Mouse (Mus musculus): Measurements from ENCODE around the gene Mob3b. TPM values are rescaled to one million over a fixed set of nuclear protein-coding genes. Genes with fewer than 3 reads are reported as not detected.

Gene Mob3b
- polyA plus RNA-seq, 1 experiment, result 4.0 TPM

- no peak for TF ChIP-seq POLR2A (IDR thresholded peaks at IDR 0.05; ENCODE audit: extremely low read depth, insufficient read depth, low read length)
- TF ChIP-seq CTCF (IDR thresholded peaks at IDR 0.05; ENCODE audit: extremely low read depth, insufficient read depth, low read length), result no peak
- Histone ChIP-seq H3K27ac (ENCODE audit: insufficient read depth, low read length) (no peak overlapping the region), H3K4me3 (ENCODE audit: insufficient read depth, low read length) (no peak overlapping the region), H3K4me1 (ENCODE audit: control insufficient read depth, insufficient read depth, low read length) (no peaks in the 10 kb centered on the region)
Measured at GRCm38 (mm10) chr4:35120575-35120974, 36.7 kb downstream of the Mob3b start.

- no peak for TF ChIP-seq CTCF (IDR thresholded peaks at IDR 0.05; ENCODE audit: extremely low read depth, insufficient read depth, low read length)
- no peak for TF ChIP-seq POLR2A (IDR thresholded peaks at IDR 0.05; ENCODE audit: extremely low read depth, insufficient read depth, low read length)
Measured at GRCm38 (mm10) chr4:35120159-35120558, 37.1 kb downstream of the Mob3b start.

GRCm38 (mm10) chr4:35118851-35119250 is 38.4 kb downstream of the Mob3b start:
- no peak overlapping the region for H3K4me3 ChIP-seq (ENCODE audit: insufficient read depth, low read length)
- H3K4me1 ChIP-seq (ENCODE audit: control insufficient read depth, insufficient read depth, low read length), result no peaks in the 10 kb centered on the region
- TF ChIP-seq CTCF (IDR thresholded peaks at IDR 0.05; ENCODE audit: extremely low read depth, insufficient read depth, low read length), result no peak
- no peak for TF ChIP-seq POLR2A (IDR thresholded peaks at IDR 0.05; ENCODE audit: extremely low read depth, insufficient read depth, low read length)
- H3K27ac ChIP-seq (ENCODE audit: insufficient read depth, low read length), result no peak overlapping the region

More at GRCm38 (mm10) chr4:35120159-35120558, 37.1 kb downstream of the Mob3b start:
- Histone ChIP-seq H3K4me1 (ENCODE audit: control insufficient read depth, insufficient read depth, low read length) (no peaks in the 10 kb centered on the region), H3K27ac (ENCODE audit: insufficient read depth, low read length) (no peak overlapping the region), H3K4me3 (ENCODE audit: insufficient read depth, low read length) (no peak overlapping the region)

GRCm38 (mm10) chr4:35117144-35117543 is 40.1 kb downstream of the Mob3b start:
- TF ChIP-seq CTCF (IDR thresholded peaks at IDR 0.05; ENCODE audit: extremely low read depth, insufficient read depth, low read length) (no peak), POLR2A (IDR thresholded peaks at IDR 0.05; ENCODE audit: extremely low read depth, insufficient read depth, low read length) (no peak)
- Histone ChIP-seq H3K4me1 (ENCODE audit: control insufficient read depth, insufficient read depth, low read length) (no peaks in the 10 kb centered on the region), H3K4me3 (ENCODE audit: insufficient read depth, low read length) (no peak overlapping the region), H3K27ac (ENCODE audit: insufficient read depth, low read length) (no peak overlapping the region)

- Histone ChIP-seq H3K4me1 (ENCODE audit: control insufficient read depth, insufficient read depth, low read length) (no peaks in the 10 kb centered on the region), H3K27ac (ENCODE audit: insufficient read depth, low read length) (no peak overlapping the region), H3K4me3 (ENCODE audit: insufficient read depth, low read length) (no peak overlapping the region)
- no peak for TF ChIP-seq CTCF (IDR thresholded peaks at IDR 0.05; ENCODE audit: extremely low read depth, insufficient read depth, low read length)
- TF ChIP-seq POLR2A (IDR thresholded peaks at IDR 0.05; ENCODE audit: extremely low read depth, insufficient read depth, low read length), result no peak
Measured at GRCm38 (mm10) chr4:35115933-35116332, 41.4 kb downstream of the Mob3b start.

- no peaks in the 10 kb centered on the region for H3K4me1 ChIP-seq (ENCODE audit: control insufficient read depth, insufficient read depth, low read length)
Measured at GRCm38 (mm10) chr4:35114950-35115349, 42.3 kb downstream of the Mob3b start.

GRCm38 (mm10) chr4:35113516-35114248 is 43.6 kb downstream of the Mob3b start:
- no peak for TF ChIP-seq CTCF (IDR thresholded peaks at IDR 0.05; ENCODE audit: extremely low read depth, insufficient read depth, low read length)
- TF ChIP-seq POLR2A (IDR thresholded peaks at IDR 0.05; ENCODE audit: extremely low read depth, insufficient read depth, low read length), result no peak
- Histone ChIP-seq H3K4me3 (ENCODE audit: insufficient read depth, low read length) (no peak overlapping the region), H3K4me1 (ENCODE audit: control insufficient read depth, insufficient read depth, low read length) (no peaks in the 10 kb centered on the region), H3K27ac (ENCODE audit: insufficient read depth, low read length) (no peak overlapping the region)

More at GRCm38 (mm10) chr4:35114950-35115349, 42.3 kb downstream of the Mob3b start:
- no peak overlapping the region for H3K27ac ChIP-seq (ENCODE audit: insufficient read depth, low read length)
- TF ChIP-seq POLR2A (IDR thresholded peaks at IDR 0.05; ENCODE audit: extremely low read depth, insufficient read depth, low read length) (no peak), CTCF (IDR thresholded peaks at IDR 0.05; ENCODE audit: extremely low read depth, insufficient read depth, low read length) (no peak)
- H3K4me3 ChIP-seq (ENCODE audit: insufficient read depth, low read length), result no peak overlapping the region

GRCm38 (mm10) chr4:35112452-35112851 is 44.8 kb downstream of the Mob3b start:
- no peaks in the 10 kb centered on the region for H3K4me1 ChIP-seq (ENCODE audit: control insufficient read depth, insufficient read depth, low read length)
- no peak overlapping the region for H3K27ac ChIP-seq (ENCODE audit: insufficient read depth, low read length)
- no peak overlapping the region for H3K4me3 ChIP-seq (ENCODE audit: insufficient read depth, low read length)
- TF ChIP-seq POLR2A (IDR thresholded peaks at IDR 0.05; ENCODE audit: extremely low read depth, insufficient read depth, low read length) (no peak), CTCF (IDR thresholded peaks at IDR 0.05; ENCODE audit: extremely low read depth, insufficient read depth, low read length) (no peak)

GRCm38 (mm10) chr4:35105115-35105773 is 52.0 kb downstream of the Mob3b start:
- no peak for TF ChIP-seq POLR2A (IDR thresholded peaks at IDR 0.05; ENCODE audit: extremely low read depth, insufficient read depth, low read length)
- TF ChIP-seq CTCF (IDR thresholded peaks at IDR 0.05; ENCODE audit: extremely low read depth, insufficient read depth, low read length), result no peak
- Histone ChIP-seq H3K27ac (ENCODE audit: insufficient read depth, low read length) (no peak overlapping the region), H3K4me1 (ENCODE audit: control insufficient read depth, insufficient read depth, low read length) (no peaks in the 10 kb centered on the region), H3K4me3 (ENCODE audit: insufficient read depth, low read length) (no peak overlapping the region)

- TF ChIP-seq POLR2A (IDR thresholded peaks at IDR 0.05; ENCODE audit: extremely low read depth, insufficient read depth, low read length), result no peak
- no peak for TF ChIP-seq CTCF (IDR thresholded peaks at IDR 0.05; ENCODE audit: extremely low read depth, insufficient read depth, low read length)
- Histone ChIP-seq H3K4me3 (ENCODE audit: insufficient read depth, low read length) (no peak overlapping the region), H3K4me1 (ENCODE audit: control insufficient read depth, insufficient read depth, low read length) (no peaks in the 10 kb centered on the region), H3K27ac (ENCODE audit: insufficient read depth, low read length) (no peak overlapping the region)
Measured at GRCm38 (mm10) chr4:35101201-35101600, 56.1 kb downstream of the Mob3b start.
